Mouse (Mus musculus) retina, postnatal 7 days (tissue): ENCODE results near the gene Ubqln4.

Experiments
- DNase-seq: peaks from one replicate; pipeline ENCODE4 v3.0.0-alpha.2; 2012; ENCODE audit warnings: low read depth, low spot score

Gene Ubqln4

DNA sequence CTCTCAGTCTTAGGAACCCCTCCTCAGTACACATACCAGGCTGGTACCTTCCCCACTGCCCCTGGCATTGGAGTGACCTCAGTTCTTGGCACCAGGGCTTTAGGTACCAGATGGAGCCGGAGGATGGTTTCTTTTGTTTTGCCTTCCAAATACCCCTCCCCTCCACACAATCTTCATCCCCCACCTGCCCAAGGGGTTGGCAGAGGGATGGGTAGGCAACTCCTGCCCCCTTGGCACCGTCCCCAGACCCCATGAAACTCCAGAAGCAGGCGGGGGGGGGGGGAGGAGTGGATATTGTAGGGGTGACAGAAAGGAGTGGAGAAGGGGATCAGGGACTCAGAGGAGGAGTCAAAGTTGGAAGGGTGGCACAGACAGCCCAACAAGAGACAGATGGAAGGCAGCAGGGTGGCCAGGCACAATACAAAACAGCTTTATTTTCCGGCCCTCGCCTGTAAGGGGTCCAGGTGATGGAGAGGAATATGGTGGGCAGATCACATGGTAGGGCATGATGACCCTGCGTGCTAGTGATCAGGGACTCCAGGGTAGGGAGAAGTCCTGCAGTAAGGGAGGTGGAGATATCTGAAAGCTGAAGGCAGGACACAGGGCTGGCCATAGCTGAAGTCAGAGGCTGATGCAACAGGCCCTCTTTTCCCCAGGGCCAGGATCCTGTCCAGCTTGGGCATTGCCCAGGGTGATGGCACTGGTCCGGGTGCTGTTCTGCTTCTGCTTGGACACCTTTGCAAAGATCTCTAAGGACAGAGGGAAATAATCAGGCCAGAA, 11.7 kb upstream of the Ubqln4 start:
- DNase-seq, result no peak

DNA sequence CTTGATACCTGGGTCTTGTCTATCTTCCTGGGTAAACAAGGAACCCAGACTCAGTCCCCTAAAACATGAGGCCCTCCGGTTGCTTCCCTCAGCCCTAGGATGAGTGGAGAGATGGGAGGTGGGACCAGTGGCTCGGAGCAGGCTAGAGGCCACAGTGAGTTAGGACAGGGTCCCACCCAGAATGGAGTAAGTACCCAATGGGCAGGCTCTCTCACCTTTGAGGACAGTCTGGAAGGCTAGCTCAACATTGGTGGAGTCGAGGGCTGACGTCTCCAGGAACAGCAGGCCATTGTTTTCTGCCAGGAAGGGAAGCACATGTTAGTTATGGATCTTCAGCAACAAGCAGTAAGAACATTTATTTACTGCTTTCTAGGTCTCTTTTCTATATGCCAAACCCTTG, 11.1 kb upstream of the Ubqln4 start:
- DNase-seq, result no peak

DNA sequence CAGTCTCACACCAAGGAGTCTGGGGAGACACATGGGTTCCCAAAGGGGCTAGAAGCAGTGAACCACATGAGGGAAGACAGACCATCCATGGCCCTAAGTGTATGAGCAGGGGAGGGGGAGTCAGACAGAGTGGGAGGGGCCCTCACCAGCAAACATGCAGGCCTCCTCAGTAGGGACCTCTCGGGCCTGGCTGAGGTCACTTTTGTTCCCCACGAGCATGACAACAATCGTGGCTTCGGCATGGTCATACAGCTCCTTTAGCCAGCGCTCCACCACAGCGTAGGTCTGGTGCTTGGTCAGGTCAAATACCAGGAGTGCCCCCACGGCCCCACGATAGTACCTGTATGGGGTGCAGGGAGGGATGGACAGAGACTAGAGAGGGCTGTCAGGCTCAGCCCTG, 10.4 kb upstream of the Ubqln4 start:
- DNase-seq, result no peak

DNA sequence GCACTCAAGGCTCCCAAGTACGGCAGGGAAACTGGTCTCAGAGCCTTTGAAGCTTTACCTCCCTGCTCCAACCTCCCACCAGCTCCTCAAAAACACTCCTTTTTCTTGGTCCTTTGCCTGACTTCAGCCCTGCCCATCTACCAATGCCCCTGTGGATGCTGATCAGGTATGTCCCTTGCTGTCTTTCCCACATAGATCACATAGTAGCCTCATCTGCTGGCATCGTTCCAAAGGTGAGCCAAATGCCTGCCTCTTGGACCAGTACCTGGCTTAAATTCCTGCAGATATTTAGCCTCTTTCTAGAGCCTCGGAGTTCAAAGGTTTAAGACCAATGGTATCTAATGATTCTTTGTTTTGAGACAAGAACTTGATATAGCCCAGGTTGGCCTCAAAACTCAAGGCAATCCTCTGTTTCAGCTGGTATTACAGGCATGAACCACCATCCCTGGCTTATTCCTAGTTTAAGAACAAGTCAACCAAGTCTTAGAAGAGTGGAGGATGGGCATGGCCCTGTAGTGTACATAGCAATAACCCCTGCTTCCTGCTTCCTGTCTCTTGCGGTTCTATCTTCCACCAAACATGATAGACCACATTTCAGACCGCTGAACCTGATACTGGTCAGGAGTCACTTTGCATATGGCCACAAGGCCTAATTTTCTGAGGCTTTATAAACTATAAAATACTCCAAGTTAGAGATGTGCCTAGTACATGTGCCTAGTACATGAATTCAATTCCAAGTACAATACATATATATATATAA, 9.7 kb upstream of the Ubqln4 start:
- no peak for DNase-seq

DNA sequence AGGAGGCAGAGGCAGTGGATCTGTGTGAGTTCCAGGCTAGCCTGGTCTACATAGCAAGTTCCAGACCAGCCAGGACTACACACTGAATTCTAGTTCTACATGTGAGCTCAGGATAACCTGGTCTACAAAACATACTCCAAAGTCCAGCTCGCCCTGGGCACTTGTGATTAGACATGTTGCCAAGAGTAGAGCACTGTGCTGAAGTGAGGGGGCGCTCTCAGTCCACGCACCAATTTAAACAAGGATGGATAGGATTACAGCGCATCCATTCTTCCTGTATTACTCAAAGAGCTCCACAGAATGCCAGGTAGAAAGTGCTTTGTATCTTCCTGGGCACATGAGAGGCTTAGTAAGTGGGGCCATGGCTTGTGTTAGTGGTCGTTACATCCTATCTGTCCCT, 9.0 kb upstream of the Ubqln4 start:
- no peak for DNase-seq

DNA sequence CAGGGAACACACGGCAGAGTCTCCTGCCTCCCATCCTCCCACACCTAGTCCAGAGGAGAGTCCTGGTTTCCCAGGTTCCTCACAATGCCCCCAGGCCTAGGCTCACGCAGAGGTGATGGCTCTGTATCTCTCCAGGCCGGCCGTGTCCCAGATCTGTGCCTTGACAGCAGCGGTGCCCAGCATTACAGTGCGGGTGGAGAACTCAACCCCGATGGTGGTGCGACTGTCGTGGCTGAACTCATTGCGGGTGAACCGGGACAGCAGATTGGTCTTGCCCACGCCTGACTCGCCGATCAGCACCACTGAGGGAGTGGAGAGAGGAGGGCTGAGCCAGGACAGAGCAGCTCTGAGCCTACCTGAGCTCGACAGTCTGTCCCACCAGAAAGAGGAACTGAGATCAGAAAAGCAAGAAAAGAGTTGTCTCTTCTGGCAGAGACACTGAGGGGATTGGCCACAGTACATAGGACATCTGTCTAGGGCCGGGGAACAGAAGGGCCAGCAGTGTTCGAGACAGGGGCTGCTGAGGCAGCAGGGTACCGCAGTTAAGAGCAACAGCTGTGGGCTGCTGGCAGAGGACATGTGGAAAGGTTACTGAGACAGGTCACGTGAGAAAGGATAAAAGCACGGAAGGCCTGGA, 8.5 kb upstream of the Ubqln4 start:
- no peak for DNase-seq

DNA sequence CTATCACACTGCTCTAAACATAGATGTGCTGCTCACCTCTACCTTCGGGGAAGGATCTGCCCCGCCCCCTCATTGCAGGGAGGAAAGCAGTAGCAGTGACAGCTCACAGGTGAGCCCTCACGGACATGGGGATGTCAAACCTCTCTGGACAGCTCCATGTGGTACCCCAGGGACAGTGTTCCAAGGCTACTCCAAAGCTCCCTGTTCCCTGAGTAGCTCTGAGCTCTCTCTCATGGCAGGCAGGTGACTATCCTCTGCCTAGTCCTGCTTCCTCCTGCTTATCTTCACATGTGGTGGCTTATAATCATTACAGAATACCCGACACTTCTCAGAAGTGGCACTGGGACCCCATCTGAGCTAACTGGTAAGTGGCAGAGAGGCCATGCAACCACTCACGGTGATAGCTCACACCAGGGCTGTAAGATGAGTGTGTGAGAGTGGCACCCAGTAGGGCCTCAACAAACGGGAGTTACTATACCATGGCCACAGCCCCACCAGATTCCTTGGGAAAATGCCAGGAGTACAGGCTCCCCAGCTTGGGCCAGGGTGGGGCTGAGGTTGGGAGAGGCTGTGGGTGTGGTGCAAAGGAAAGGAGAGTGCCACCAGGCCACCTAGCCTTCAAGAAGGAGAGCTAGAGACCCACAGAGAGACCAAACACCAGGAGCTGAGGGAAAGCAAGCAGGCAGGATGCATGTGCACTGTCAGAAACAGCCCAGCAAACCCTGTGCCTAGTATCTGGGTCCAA, 6.7 kb upstream of the Ubqln4 start:
- DNase-seq, result no peak

DNA sequence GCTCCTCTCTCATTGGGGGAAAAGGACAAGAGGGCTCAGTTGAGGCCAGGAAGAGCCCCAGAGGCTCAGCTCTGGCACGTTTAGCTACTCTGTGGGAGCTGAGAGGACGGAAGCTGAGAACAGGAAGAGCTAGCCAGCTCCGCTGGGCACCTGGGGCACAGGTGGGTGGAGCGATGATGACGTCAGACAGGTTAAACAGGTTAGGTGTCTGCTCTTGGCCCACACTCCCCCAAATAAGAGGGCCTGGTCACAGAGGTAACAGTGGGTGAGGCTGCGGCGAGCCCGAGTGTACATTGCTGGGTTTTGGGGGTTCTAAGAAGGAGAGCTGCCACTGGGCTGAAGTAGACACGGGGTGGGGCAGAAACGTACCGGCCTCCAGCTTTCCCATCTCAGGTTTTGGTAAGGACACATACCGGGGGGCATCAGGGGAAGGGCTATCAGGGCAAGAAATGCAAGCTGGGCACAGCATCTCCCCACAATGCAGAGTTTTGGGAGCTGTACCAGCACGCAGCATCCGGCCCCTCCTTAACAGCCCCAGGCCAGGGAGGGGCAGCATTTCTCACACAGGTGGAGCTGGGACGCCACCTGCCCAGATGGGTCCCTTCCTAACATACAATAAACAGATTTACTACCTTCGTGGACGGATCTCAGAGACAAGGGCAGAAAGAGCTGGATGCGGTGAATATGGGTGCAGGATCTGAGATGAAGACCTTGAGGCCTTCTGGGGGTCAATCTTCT, 5.2 kb upstream of the Ubqln4 start, which contains the start of gene Rab25:
Gene Rab25, minus strand, starts transcription at position 121 of the 738 bp plus-strand sequence.
- DNase-seq, result no peak

DNA sequence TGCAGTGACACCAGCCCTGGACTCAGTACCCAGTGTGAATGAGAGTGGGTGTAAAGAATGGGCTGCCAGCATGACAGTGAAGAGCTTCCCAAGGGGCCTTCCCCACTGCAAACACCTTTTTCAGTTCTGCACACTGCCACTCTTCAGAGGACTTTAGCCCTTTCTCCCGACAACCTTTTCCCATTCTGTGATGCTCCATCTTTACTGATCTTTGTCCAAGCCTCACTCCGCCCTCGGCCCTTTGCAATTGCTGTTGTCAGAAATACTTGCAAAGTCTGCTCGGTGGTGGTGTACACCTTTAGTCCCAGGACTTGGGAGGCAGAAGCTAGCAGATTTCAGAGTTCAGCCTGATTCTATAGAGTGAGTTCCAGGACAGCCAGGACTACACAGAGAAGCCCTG, 2.0 kb upstream of the Ubqln4 start:
- no peak for DNase-seq

DNA sequence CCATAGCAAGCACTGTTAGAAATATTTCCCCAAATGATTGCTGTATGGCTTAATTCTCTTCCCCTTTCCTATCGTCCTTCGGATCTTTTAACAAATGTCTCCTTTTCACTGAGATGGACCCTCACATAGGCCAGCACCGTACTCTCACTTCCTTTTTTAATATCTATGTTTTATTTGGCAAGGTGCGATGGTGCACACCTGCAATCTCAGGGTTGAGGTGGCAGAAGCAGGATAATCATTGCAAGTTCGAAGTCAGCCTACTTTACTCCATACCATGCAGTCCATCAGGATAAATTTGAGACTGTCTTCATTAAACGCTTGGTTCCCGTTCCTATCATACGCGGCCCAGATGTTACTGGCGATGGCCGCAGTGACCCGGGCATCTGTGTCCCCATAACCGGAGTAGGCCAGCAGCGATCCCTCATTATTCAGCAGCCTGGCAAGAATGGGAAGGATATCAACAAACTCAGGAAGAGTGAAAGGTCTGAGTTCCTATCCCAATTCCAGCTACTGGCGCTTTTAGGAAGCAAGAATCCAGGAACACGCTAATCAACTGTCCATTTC, 1.4 kb upstream of the Ubqln4 start:
- no peak for DNase-seq

DNA sequence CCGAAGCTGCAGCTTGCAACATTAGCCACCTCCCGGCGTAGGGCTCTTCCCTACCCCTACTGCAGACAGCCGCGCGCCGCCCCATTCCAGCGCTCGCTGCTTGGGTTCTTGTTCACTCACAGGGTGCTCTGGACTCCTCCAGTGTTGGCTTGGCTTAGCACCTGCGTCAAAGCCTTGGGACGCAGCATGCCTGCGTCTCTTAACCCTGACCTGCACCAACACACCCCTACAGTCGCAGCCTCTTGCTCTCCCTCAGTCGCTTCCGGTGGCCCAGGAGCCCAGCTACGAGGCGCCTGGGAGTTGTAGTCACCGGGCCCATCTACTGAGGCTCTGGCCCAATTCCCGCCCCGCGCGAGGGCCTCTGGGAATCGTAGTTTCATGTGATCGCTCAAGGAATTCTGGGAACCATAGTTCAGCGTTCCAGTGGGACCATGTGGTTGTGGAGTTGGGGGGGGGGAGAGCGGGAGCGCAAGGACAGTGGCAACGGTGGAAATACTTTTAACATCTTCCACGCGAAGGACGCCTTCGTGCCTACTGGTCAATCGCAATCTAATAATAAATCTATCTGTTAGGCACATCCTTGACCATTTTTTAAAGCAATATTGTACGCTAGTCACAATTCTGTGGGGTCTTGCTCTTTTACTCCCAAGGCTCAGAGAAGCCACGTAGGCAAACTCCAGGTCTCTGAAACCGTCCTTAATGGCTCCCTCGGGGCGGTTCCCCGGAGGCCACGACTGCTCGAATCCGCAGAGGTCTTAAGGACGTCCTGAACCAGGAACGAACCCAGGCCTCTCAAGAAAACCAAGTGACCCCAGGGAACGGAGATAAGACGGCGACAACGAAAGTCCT, 658 bp upstream of the Ubqln4 start, which contains the start of gene Lamtor2:
Gene Lamtor2, minus strand, starts transcription at position 399 of the 849 bp plus-strand sequence.
- DNase-seq, result peak; percentile 95

DNA sequence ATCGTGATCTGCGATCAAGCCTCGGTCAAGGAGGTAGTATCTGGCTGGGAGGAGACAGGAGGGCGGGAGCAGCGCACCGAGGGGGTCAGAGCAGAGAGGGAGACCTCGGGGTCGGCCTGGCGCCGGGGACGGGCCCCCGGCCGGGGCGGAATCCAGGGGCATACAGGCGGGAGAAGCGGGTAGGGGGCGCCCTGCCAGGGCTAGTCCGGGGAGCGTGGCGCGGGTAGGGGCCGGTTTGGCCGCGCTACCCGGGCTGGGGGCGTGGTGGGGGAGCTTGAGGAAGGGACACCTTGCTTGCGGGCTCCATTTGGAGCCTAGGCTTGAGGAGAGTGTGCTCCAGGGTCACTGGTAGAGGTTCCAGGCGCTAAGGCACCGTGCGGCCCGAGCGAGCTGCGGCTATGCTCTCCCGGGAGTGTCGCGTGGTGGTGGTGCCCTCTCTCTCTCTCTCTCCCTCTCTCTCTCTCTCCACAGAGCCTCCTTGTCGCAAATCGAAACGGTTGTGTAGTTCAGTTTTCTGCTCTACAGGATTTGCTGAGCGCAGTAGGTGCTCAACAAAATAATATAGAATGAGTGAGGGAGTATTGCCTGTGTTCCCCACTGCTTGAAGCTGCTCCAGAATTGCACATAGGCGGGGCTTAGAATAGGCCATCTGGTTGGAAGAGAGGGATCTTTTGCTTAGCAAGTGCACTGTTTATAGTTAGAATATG, 475 bp downstream of the Ubqln4 start:
- DNase-seq, result no peak

DNA sequence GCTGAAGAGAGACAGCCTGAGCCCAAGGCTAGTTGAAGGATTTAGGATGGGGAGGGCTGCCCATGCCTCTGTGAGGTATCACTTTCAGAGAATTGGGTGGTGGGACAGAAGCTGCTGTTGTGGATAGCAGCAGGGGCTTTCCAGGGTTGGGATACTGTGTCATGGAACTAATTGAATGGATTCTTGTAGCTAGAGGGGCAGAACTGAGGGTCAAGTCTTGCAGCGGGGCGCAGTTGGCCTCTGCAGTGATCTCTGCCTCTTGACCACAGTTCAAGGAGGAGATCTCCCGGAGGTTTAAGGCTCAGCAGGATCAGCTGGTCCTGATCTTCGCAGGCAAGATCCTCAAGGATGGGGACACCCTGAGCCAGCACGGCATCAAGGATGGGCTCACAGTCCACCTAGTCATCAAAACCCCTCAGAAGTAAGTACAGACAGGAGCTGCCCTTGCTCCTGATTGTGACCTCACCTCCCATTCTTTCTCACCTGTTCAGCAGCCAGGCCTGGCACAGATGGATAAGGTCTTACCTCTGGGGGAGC, 1.6 kb downstream of the Ubqln4 start:
- DNase-seq, result no peak

DNA sequence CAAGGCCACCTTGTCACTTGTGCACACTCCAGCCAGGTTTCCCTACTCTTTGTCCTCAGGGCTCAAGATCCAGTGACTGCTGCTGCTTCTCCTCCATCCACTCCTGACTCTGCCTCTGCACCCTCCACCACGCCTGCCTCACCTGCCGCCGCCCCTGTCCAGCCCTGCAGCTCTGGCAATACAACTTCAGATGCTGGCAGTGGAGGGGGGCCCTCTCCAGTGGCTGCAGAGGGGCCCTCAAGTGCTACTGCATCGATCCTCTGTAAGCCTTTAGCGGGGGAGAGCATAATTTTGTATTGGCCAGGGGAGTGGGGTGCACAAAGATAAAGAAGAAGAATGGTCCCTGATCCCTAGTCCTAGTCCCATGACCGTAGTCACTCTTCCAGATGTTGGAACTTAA, 2.2 kb downstream of the Ubqln4 start:
- no peak for DNase-seq

DNA sequence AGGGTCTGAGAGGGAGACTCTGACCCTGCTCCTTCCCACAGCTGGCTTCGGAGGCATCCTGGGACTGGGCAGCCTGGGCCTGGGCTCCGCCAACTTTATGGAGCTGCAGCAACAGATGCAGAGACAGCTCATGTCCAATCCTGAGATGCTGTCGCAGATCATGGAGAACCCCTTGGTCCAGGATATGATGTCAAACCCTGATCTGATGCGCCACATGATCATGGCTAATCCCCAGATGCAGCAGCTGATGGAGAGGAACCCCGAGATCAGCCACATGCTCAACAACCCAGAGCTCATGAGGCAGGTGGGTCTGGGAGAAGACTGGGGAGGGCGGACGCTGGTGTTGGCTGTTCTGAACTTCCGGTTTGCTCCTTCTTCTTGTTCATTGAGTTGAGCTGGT, 3.1 kb downstream of the Ubqln4 start:
- no peak for DNase-seq

DNA sequence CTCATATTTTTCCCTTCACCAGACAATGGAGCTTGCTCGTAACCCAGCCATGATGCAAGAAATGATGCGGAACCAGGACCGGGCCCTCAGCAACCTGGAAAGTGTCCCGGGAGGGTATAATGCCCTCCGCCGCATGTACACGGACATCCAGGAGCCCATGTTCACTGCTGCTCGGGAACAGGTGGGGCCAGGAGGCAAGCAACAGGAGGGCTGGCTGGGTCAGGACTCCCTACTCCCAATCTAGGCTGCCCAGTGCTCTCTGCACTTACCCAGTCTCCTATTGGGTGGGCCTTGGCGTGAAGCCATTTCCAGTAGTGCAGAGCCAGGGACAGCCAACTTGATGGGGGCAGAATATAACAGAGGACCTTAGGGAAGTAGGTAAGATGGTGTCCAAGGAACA, 6.0 kb downstream of the Ubqln4 start:
- no peak for DNase-seq

DNA sequence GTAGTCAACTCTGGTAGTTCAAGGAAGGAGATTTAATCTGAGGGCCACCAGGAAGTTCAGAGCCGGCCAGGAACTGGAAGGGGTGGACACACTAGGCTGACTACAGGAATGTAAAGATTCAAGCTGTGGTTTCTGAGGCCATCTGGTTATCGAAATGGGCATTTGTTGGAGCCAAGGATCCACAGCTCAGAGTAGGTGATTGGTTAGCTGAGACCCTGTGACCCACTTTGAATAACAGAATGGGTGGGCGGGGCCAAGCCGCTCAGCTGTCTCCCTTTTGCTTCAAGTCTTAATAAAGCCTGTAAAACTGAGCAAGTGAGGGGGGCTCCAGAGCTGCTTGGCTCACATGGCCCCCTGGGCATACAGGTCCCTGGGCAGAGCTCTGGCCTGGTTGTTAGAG, 8.4 kb downstream of the Ubqln4 start:
- no peak for DNase-seq

DNA sequence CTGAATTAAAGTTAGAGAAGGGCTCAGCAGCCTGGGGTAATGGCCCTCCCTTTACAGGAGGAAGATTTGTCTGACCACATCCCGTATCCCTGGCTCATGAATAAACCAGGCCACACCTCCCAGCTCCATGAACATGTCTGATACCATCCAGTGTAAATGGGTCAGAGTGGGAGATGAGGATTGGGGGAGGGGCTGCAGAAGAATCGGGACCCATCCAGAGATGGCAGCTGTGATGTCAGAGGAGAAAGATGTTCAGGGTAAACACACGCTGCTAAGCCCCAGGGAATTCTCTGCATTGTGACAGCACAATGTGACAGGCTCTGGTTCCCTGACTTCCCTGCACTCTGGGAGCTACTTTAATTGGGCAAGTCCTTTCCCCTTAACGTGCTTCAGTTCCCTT, 9.9 kb downstream of the Ubqln4 start:
- no peak for DNase-seq

DNA sequence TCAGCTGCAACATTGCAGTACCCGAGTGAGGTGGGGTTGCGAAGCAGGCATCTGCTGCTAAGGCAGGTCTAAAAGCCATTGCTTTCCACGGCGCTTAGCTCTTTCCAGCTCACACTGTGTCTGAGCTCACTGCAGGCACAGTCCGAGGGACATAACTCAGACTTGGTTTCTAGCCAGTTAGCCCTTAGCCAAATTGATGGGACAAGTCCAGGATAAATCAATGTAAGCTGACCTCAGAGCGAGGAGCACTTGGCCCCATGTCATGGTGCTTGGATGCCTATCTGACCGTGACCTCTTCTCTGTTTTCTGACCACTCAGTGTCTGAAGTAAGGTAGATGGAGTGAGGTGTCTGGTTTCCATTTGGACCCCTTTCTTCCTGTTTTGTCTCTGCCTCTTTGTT, 10.4 kb downstream of the Ubqln4 start:
- DNase-seq, result no peak
